Mouse (Mus musculus): Measurements from ENCODE around the gene Fam57b.

GRCm38 (mm10) chr7:126831539-126831938 lies 34.1 kb downstream of the Fam57b start, which contains the start of gene 4930451I11Rik:
- no peak for TF ChIP-seq CTCF (IDR thresholded peaks at IDR 0.05; ENCODE audit: control insufficient read depth, insufficient read depth, low read length)
- TF ChIP-seq POLR2A (IDR thresholded peaks at IDR 0.05; ENCODE audit: borderline replicate concordance, control insufficient read depth, low read depth, low read length): no peak
